Mouse (Mus musculus): ENCODE results near the gene Tstd3. TPM values are rescaled to one million over a fixed set of nuclear protein-coding genes. Genes with fewer than 3 reads are reported as not detected.

Tstd3 gene
- polyA plus RNA-seq, 1 experiment from 2014 or later = 11.3 TPM

- H3K4me2 ChIP-seq = no peak overlapping the region
- TF ChIP-seq CTCF (IDR thresholded peaks at IDR 0.05; ENCODE audit: low read depth) = no peak
- DNase-seq (no peak), ATAC-seq (ENCODE audit: insufficient read depth) (no peak)
- no peaks in the 10 kb centered on the region for H3K9me3 ChIP-seq (ENCODE audit: low read depth, low read length)
- H3K27me3 ChIP-seq (ENCODE audit: insufficient read depth, low read length) = no peaks in the 10 kb centered on the region
- H3K36me3 ChIP-seq (ENCODE audit: insufficient read depth) = no peaks in the 10 kb centered on the region
- no peak overlapping the region for H3K4me3 ChIP-seq (ENCODE audit: low read depth, low read length)
- 91% methylated on average over 1 of the region's 1 CpGs for WGBS
- H3K9ac ChIP-seq = no peak overlapping the region
- H3K27ac ChIP-seq (ENCODE audit: low read depth) = no peak overlapping the region
- H3K4me1 ChIP-seq (ENCODE audit: insufficient read depth) = no peaks in the 10 kb centered on the region; the same call in 1 of the 2 replicates
Observed at GRCm38 (mm10) chr4:21772306-21772705, 5.3 kb upstream of the Tstd3 start.

DNA sequence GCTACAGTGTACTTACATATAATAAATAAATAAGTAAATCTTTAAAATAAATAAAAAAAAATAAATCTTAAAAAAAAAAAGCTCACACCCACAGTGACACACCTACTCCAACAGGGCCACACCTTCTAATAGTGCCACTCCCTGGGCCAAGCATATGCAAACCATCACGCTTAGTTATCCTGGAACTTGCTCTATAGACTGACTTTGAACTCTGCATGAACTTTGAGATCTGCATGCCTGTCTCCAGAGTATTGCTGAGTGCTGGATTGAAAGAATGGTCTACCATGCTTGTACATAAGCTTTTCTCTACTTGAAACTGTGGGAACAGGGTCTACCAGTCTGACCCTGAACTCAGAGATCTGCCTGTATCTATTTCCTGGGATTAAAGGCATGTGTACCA, 4.1 kb upstream of the Tstd3 start:
- no peak for TF ChIP-seq CTCF (IDR thresholded peaks at IDR 0.05; ENCODE audit: low read depth)
- WGBS = 83% methylated on average over 1 of the region's 1 CpGs
- H3K4me2 ChIP-seq = no peak overlapping the region
- H3K27ac ChIP-seq (ENCODE audit: low read depth) = no peak overlapping the region
- no peaks in the 10 kb centered on the region for H3K36me3 ChIP-seq (ENCODE audit: insufficient read depth)
- H3K4me1 ChIP-seq (ENCODE audit: insufficient read depth) = no peaks in the 10 kb centered on the region
- no peak overlapping the region for H3K9ac ChIP-seq
- ATAC-seq (ENCODE audit: insufficient read depth) (no peak), DNase-seq (no peak)
- H3K4me3 ChIP-seq (ENCODE audit: low read depth, low read length) = no peak overlapping the region
- H3K27me3 ChIP-seq (ENCODE audit: insufficient read depth, low read length) = no peaks in the 10 kb centered on the region
- no peaks in the 10 kb centered on the region for H3K9me3 ChIP-seq (ENCODE audit: low read depth, low read length)

- no peak for TF ChIP-seq CTCF (IDR thresholded peaks at IDR 0.05; ENCODE audit: low read depth)
- ATAC-seq (ENCODE audit: insufficient read depth) = peak; percentile 47; the same call in 1 of the 2 replicates
- peak; percentile 5 for DNase-seq
- WGBS = 17% methylated on average over 14 of the region's 14 CpGs
- Histone ChIP-seq H3K9me3 (ENCODE audit: low read depth, low read length) (no peaks in the 10 kb centered on the region), H3K4me1 (ENCODE audit: insufficient read depth) (no peaks in the 10 kb centered on the region), H3K4me2 (peak overlapping the region; percentile 81), H3K36me3 (ENCODE audit: insufficient read depth) (no peaks in the 10 kb centered on the region), H3K27me3 (ENCODE audit: insufficient read depth, low read length) (no peaks in the 10 kb centered on the region), H3K27ac (ENCODE audit: low read depth) (no peak overlapping the region; the same call in 1 of the 2 replicates), H3K4me3 (ENCODE audit: low read depth, low read length) (peak overlapping the region; percentile 61), H3K9ac (peak overlapping the region; percentile 64)
Observed at GRCm38 (mm10) chr4:21766171-21766862, 695 bp downstream of the Tstd3 start.

DNA sequence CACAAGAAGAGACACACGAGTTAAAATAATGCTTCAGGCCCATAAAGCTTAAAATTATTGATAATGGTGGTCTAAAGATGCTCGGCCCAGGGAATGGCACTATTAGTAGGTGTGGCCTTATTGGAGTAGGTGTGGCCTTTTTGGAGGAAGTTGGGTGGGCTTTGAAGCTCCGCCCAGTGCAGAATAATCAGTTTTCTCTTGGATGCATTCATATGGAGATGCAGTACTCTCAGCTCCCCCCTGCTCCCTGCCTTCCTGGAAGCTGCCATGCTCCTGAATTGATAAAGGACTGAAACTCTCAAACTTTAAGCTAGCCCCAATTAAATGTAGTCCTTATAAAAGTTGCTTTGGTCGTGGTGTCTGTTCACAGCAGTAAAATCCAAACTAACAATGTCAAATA, 3.2 kb downstream of the Tstd3 start:
- Histone ChIP-seq H3K4me3 (ENCODE audit: low read depth, low read length) (no peak overlapping the region), H3K36me3 (ENCODE audit: insufficient read depth) (no peaks in the 10 kb centered on the region), H3K9me3 (ENCODE audit: low read depth, low read length) (peaks cover 3% of the 10 kb centered on the region; the same call in 1 of the 2 replicates), H3K27ac (ENCODE audit: low read depth) (no peak overlapping the region), H3K4me2 (no peak overlapping the region), H3K9ac (no peak overlapping the region), H3K27me3 (ENCODE audit: insufficient read depth, low read length) (no peaks in the 10 kb centered on the region), H3K4me1 (ENCODE audit: insufficient read depth) (no peaks in the 10 kb centered on the region)
- ATAC-seq (ENCODE audit: insufficient read depth) = no peak
- WGBS = 63% methylated on average over 4 of the region's 4 CpGs
- no peak for TF ChIP-seq CTCF (IDR thresholded peaks at IDR 0.05; ENCODE audit: low read depth)
- no peak for DNase-seq

DNA sequence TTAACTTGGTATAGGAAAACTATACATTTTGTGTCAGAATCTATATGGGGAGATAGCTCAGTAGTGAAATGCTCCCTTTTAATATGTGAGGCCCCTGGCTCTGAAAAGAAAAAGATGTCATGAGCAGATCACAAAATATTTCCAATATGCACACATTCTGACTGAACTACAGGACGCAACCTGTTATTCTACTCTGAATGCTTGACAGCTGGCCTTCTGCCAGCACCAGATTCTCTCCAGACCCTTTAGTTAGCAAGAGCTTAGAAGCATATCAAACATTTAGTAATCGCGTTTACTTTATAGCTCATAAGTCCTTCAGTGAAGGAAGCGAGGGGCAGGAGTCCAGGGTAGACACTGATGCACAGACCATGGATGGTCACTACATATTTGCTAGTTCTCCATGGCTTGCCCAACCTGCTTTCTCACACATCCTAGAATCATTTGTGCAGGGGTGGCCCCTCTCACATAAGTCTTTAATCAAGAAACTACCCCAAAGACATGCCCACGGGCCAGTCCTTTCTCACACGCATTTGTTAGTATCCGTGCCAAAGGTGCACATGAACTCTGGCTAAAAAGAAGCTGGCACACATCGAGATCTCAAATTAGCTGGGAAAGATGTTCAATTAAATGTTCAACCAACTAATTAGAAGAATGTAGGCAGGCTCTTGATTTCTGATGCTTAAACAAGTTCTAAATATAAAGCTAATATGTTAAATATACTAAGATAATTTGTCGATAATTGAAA, 5.4 kb downstream of the Tstd3 start:
- Histone ChIP-seq H3K4me2 (no peak overlapping the region), H3K36me3 (ENCODE audit: insufficient read depth) (no peaks in the 10 kb centered on the region), H3K4me3 (ENCODE audit: low read depth, low read length) (no peak overlapping the region), H3K9me3 (ENCODE audit: low read depth, low read length) (peaks cover 3% of the 10 kb centered on the region; the same call in 1 of the 2 replicates), H3K9ac (no peak overlapping the region), H3K4me1 (ENCODE audit: insufficient read depth) (no peaks in the 10 kb centered on the region), H3K27ac (ENCODE audit: low read depth) (no peak overlapping the region), H3K27me3 (ENCODE audit: insufficient read depth, low read length) (no peaks in the 10 kb centered on the region)
- peak; percentile 61 for DNase-seq
- 66% methylated on average over 9 of the region's 9 CpGs for WGBS
- no peak for ATAC-seq (ENCODE audit: insufficient read depth)
- no peak for TF ChIP-seq CTCF (IDR thresholded peaks at IDR 0.05; ENCODE audit: low read depth)

DNA sequence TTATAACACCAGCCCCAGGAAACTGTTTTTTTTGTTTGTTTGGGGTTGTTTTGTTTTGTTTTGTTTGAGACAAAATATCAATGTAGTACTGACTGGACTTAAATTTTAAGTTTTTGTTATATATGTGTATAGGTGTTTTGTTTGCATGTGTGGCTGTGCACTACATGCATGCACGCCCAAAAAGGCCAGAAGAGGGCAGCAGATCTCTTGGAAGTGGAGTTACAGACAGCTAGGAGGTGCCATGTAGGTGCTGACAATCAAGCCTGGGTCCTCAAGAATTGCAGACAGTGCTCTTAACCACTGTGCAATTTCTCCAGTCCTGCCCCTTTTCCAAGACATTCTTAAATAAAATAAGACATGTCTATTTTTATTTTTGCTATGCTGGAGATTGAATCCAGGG, 8.2 kb downstream of the Tstd3 start:
- Histone ChIP-seq H3K4me1 (ENCODE audit: insufficient read depth) (no peaks in the 10 kb centered on the region), H3K36me3 (ENCODE audit: insufficient read depth) (no peaks in the 10 kb centered on the region), H3K4me2 (no peak overlapping the region), H3K27me3 (ENCODE audit: insufficient read depth, low read length) (no peaks in the 10 kb centered on the region), H3K27ac (ENCODE audit: low read depth) (no peak overlapping the region), H3K4me3 (ENCODE audit: low read depth, low read length) (no peak overlapping the region), H3K9ac (no peak overlapping the region), H3K9me3 (ENCODE audit: low read depth, low read length) (peaks cover 3% of the 10 kb centered on the region; the same call in 1 of the 2 replicates)
- DNase-seq (no peak), ATAC-seq (ENCODE audit: insufficient read depth) (no peak)
- peak; percentile 25; the same call in 1 of the 2 replicates for TF ChIP-seq CTCF (IDR thresholded peaks at IDR 0.05; ENCODE audit: low read depth)
- WGBS = 61% methylated on average over 1 of the region's 1 CpGs

GRCm38 (mm10) chr4:21755123-21755789, 11.8 kb downstream of the Tstd3 start:
- ATAC-seq (ENCODE audit: insufficient read depth) = no peak
- Histone ChIP-seq H3K9me3 (ENCODE audit: low read depth, low read length) (peaks cover 3% of the 10 kb centered on the region; the same call in 1 of the 2 replicates), H3K27ac (ENCODE audit: low read depth) (no peak overlapping the region), H3K36me3 (ENCODE audit: insufficient read depth) (no peaks in the 10 kb centered on the region), H3K4me1 (ENCODE audit: insufficient read depth) (no peaks in the 10 kb centered on the region), H3K27me3 (ENCODE audit: insufficient read depth, low read length) (no peaks in the 10 kb centered on the region), H3K4me3 (ENCODE audit: low read depth, low read length) (no peak overlapping the region), H3K9ac (no peak overlapping the region), H3K4me2 (no peak overlapping the region)
- DNase-seq = no peak
- no peak for TF ChIP-seq CTCF (IDR thresholded peaks at IDR 0.05; ENCODE audit: low read depth)
- WGBS = 63% methylated on average over 4 of the region's 4 CpGs

Data from lung, embryonic 14.5 days (tissue).